In genomic region chr12:84846594-84847014, GRCm38 (mm10) we compare ENCODE assay signal across 8 mouse cellular contexts. TPM values are rescaled to one million over a fixed set of nuclear protein-coding genes. Genes with fewer than 3 reads are reported as not detected.
DNase-seq lines count a peak whose midpoint lies in the region; ATAC-seq and TF ChIP-seq lines count a peak whose summit lies in the region.
"Had no signal": no experiment of that assay in that cellular context is flagged by ENCODE, and none has a peak within 500 bp of the region (broad histone marks: within the 10 kb centered on the region; RNA-seq: fewer than 3 reads in every experiment).

No protein-coding gene starts in this region.

- TF ChIP-seq POLR2A in bone marrow macrophage, adult 2 months (IDR thresholded peaks at IDR 0.05; ENCODE audit: borderline replicate concordance, low read depth, low read length): no peak

- H3K27ac ChIP-seq in neural tube, embryonic 15.5 days (replicated peaks): no peak overlapping the region
- H3K27ac ChIP-seq in bone marrow macrophage, adult 2 months (ENCODE audit: insufficient read depth, low read depth, low read length): peak overlapping the region; percentile 92
- peak overlapping the region; percentile 15; the same call in 1 of the 2 replicates for H3K27ac ChIP-seq in kidney, postnatal 0 days
- 0 out of 2 replicates have a peak overlapping the region, but pooled peaks have one; percentile 21 for H3K27ac ChIP-seq in stomach, embryonic 15.5 days
- no peak overlapping the region for H3K27ac ChIP-seq in midbrain, embryonic 11.5 days (ENCODE audit: low read depth, low read length)
- H3K27ac ChIP-seq: midbrain, embryonic 12.5 days had no signal

- H3K9me3 ChIP-seq in neural tube, embryonic 15.5 days (replicated peaks): no peaks in the 10 kb centered on the region
- H3K9me3 ChIP-seq in kidney, postnatal 0 days (replicated peaks; ENCODE audit: low read length): no peaks in the 10 kb centered on the region
- no peaks in the 10 kb centered on the region for H3K9me3 ChIP-seq in stomach, embryonic 15.5 days
- no peaks in the 10 kb centered on the region for H3K9me3 ChIP-seq in midbrain, embryonic 11.5 days (ENCODE audit: control insufficient read depth, low read length)
- H3K9me3 ChIP-seq: midbrain, embryonic 12.5 days had no signal

- 64% methylated on average over 9 of the region's 9 CpGs for WGBS in neural tube, embryonic 15.5 days
- WGBS in kidney, postnatal 0 days: 6% methylated on average over 9 of the region's 9 CpGs
- 33% methylated on average over 9 of the region's 9 CpGs for WGBS in stomach, embryonic 15.5 days
- WGBS in midbrain, embryonic 11.5 days: 83% methylated on average over 9 of the region's 9 CpGs

- H3K9ac ChIP-seq in neural tube, embryonic 15.5 days (replicated peaks): no peak overlapping the region
- no peak overlapping the region for H3K9ac ChIP-seq in kidney, postnatal 0 days (ENCODE audit: low read depth, low read length)
- no peak overlapping the region for H3K9ac ChIP-seq in stomach, embryonic 15.5 days
- H3K9ac ChIP-seq in midbrain, embryonic 11.5 days (ENCODE audit: low read length): no peak overlapping the region
- H3K9ac ChIP-seq: midbrain, embryonic 12.5 days had no signal

- no peak for TF ChIP-seq CTCF in bone marrow macrophage, adult 2 months (IDR thresholded peaks at IDR 0.05; ENCODE audit: low read depth, low read length)
- no peak for TF ChIP-seq CTCF in kidney, postnatal 0 days (IDR thresholded peaks at IDR 0.05; ENCODE audit: low read depth)

- no peak overlapping the region for H3K4me2 ChIP-seq in neural tube, embryonic 15.5 days
- 0 out of 2 replicates have a peak overlapping the region, but pooled peaks have one; percentile 21 for H3K4me2 ChIP-seq in kidney, postnatal 0 days (ENCODE audit: low read length)
- H3K4me2 ChIP-seq in stomach, embryonic 15.5 days: no peak overlapping the region
- no peak overlapping the region for H3K4me2 ChIP-seq in midbrain, embryonic 11.5 days
- H3K4me2 ChIP-seq: midbrain, embryonic 12.5 days had no signal

- no peaks in the 10 kb centered on the region for H3K36me3 ChIP-seq in neural tube, embryonic 15.5 days
- no peaks in the 10 kb centered on the region for H3K36me3 ChIP-seq in kidney, postnatal 0 days (ENCODE audit: insufficient read depth, low read length)
- no peaks in the 10 kb centered on the region for H3K36me3 ChIP-seq in stomach, embryonic 15.5 days
- H3K36me3 ChIP-seq in midbrain, embryonic 11.5 days (ENCODE audit: control insufficient read depth, insufficient read depth, low read length): no peaks in the 10 kb centered on the region
- H3K36me3 ChIP-seq: midbrain, embryonic 12.5 days had no signal

- H3K4me1 ChIP-seq in neural tube, embryonic 15.5 days: no peaks in the 10 kb centered on the region
- H3K4me1 ChIP-seq in bone marrow macrophage, adult 2 months (ENCODE audit: control insufficient read depth, insufficient read depth, low read length): peaks cover 34% of the 10 kb centered on the region
- peaks cover 17% of the 10 kb centered on the region for H3K4me1 ChIP-seq in kidney, postnatal 0 days (replicated peaks; ENCODE audit: insufficient read depth, low read length)
- H3K4me1 ChIP-seq in stomach, embryonic 15.5 days: peaks cover 10% of the 10 kb centered on the region
- no peaks in the 10 kb centered on the region for H3K4me1 ChIP-seq in midbrain, embryonic 11.5 days (ENCODE audit: control insufficient read depth, insufficient read depth, low read length)
- H3K4me1 ChIP-seq: midbrain, embryonic 12.5 days had no signal

- DNase-seq in neural tube, embryonic 10.5 days (ENCODE audit: extremely low spot score, low spot score): peak; percentile 17
- DNase-seq in kidney, postnatal 0 days (ENCODE audit: low spot score): peak; percentile 68
- no peak for DNase-seq in midbrain, embryonic 11.5 days (ENCODE audit: low spot score, missing footprints)
- no peak for DNase-seq in retina, postnatal 1 day

- H3K4me3 ChIP-seq in neural tube, embryonic 15.5 days (replicated peaks): no peak overlapping the region
- H3K4me3 ChIP-seq in bone marrow macrophage, adult 2 months (ENCODE audit: insufficient read depth, low read length): peak overlapping the region; percentile 34
- no peak overlapping the region for H3K4me3 ChIP-seq in kidney, postnatal 0 days (replicated peaks; ENCODE audit: low read depth, low read length)
- no peak overlapping the region for H3K4me3 ChIP-seq in stomach, embryonic 15.5 days (replicated peaks)
- H3K4me3 ChIP-seq in midbrain, embryonic 11.5 days (ENCODE audit: low read depth, low read length): no peak overlapping the region
- H3K4me3 ChIP-seq: midbrain, embryonic 12.5 days had no signal

- H3K27me3 ChIP-seq in neural tube, embryonic 15.5 days (replicated peaks): no peaks in the 10 kb centered on the region
- no peaks in the 10 kb centered on the region for H3K27me3 ChIP-seq in kidney, postnatal 0 days (ENCODE audit: insufficient read depth, low read length)
- H3K27me3 ChIP-seq in stomach, embryonic 15.5 days (replicated peaks): no peaks in the 10 kb centered on the region
- no peaks in the 10 kb centered on the region for H3K27me3 ChIP-seq in midbrain, embryonic 11.5 days (ENCODE audit: control insufficient read depth, insufficient read depth, low read length)
- H3K27me3 ChIP-seq: midbrain, embryonic 12.5 days had no signal

- no peak for ATAC-seq in neural tube, embryonic 15.5 days (ENCODE audit: low FRiP score)
- ATAC-seq in kidney, postnatal 0 days (replicated peaks; ENCODE audit: low FRiP score, low read depth): no peak
- ATAC-seq in stomach, embryonic 15.5 days (ENCODE audit: insufficient read depth, low FRiP score, low read depth): no peak
- no peak for ATAC-seq in midbrain, embryonic 11.5 days (ENCODE audit: low FRiP score)

RNA-seq across cellular contexts. Expression of gene Ltbp2, which starts 29.7 kb away (rescaled TPM):
- polyA plus RNA-seq in neural tube, embryonic 15.5 days (2015; fragmentation: Nextera tagmentation; extraction: Ambion mirVana): 0.22 and 0.47 TPM in 2 replicates
- 1.1 TPM in 2 replicates for polyA plus RNA-seq in bone marrow macrophage, adult 2 months (2012; ENCODE audit: insufficient read depth, insufficient read length, missing spikeins)
- polyA plus RNA-seq in kidney, postnatal 0 days (2015; fragmentation: Nextera tagmentation; extraction: Ambion mirVana): 0.14 and 0.64 TPM in 2 replicates
- 0.75 and 1.2 TPM in 2 replicates for polyA plus RNA-seq in stomach, embryonic 15.5 days (2015; fragmentation: Nextera tagmentation; extraction: Ambion mirVana)
- 0.05 TPM in 1 of 2 replicates, not detected in the other for polyA plus RNA-seq in midbrain, embryonic 11.5 days (2014; fragmentation: Nextera tagmentation; extraction: Ambion mirVana)

Comparison
In these comparisons a context has a peak if more than half of its experiments do, and no peak if none do; other contexts are left out.
1. DNase-seq: peak in neural tube, embryonic 10.5 days (single experiment) and kidney, postnatal 0 days (single experiment); none in midbrain, embryonic 11.5 days (single experiment) and retina, postnatal 1 day (single experiment).
2. H3K27ac ChIP-seq: peak in bone marrow macrophage, adult 2 months (single experiment), kidney, postnatal 0 days (single experiment) and stomach, embryonic 15.5 days (single experiment); none in neural tube, embryonic 15.5 days (single experiment) and midbrain, embryonic 11.5 days (single experiment).